Mouse (Mus musculus) ES-Bruce4 (cell line): ENCODE data around the gene Prkn.

ENCODE experiments used
- CTCF ChIP-seq: IDR thresholded peaks from one replicate; pipeline ENCODE4 v1.8.1; 2011; ENCODE audit warnings: low read depth, low read length
- POLR2A ChIP-seq: IDR thresholded peaks from one replicate; pipeline ENCODE4 v1.8.1; 2011; ENCODE audit warnings: low read length; ENCODE audit not compliant: insufficient read depth

GRCm38 (mm10) chr17:12094827-12095590, 1254.8 kb downstream of the Prkn start:
- TF ChIP-seq POLR2A (no peak), CTCF (no peak)
